Mouse (Mus musculus) spleen, postnatal 4 days (tissue): Measurements from ENCODE around the gene Stum.

Experiments used
- DNase-seq, 2 experiments: peaks; one replicate each; pipeline ENCODE4 v3.0.0; 2022; ENCODE audit warnings: low spot score in 2 of 2

Stum gene

DNA sequence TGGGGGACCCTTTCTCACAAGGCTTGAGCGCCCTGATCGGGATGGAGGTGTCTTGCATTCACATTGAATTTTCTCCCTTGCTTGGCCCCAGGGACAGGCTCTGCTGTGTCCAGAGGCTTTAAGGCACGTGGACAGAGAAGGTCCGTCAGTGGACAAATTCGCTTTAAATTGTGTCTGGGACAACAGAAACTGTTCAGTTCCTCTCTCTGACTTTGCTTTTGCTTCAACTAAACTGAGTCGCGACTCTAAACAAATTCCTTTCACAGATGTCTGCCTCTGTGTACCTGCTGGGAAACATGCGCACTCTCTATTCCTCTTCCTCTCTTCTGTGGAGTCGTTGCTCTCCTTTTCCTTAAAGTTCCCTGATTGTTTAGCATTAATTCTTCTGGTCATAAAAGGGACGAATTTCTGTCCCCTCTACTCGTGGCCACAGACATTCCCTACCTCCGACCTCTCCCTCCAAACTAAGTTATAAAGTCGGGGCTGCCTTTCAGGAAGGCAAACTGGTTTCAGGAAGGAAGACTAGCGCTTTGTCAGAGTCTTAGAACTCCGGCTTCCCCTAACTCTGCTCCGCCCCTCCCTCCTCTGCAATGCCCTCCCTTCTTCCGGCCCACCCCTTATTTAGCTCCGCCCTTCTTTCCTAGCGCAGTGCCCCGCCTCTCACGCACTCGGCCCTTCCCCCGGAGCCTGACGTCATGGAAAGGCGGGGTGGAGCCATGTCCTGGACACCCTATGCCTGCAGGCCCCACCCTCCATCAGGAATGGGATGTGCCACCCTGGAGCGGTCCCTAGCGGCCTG lies 96.2 kb downstream of the Stum start:
- peak; percentile 97 for DNase-seq

DNA sequence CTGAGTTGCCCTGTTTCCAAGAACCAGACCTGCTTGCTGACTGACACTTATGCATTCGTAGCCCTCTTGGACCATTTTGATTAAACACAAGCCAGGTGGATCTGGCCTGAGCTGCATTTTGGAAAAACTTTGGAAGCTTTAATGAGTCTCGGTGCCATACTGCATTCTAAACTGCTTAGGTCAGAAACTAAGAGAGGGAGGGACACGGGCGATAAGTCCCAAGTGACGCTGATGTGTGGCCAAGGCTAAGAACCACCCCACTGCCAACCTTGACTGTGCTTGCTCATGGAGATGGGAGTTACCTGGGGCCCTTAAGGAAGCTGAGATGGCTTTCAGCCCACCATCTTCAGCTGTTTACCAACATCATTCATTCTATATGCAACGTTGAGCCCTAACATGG lies 98.0 kb downstream of the Stum start:
- no peak for DNase-seq

DNA sequence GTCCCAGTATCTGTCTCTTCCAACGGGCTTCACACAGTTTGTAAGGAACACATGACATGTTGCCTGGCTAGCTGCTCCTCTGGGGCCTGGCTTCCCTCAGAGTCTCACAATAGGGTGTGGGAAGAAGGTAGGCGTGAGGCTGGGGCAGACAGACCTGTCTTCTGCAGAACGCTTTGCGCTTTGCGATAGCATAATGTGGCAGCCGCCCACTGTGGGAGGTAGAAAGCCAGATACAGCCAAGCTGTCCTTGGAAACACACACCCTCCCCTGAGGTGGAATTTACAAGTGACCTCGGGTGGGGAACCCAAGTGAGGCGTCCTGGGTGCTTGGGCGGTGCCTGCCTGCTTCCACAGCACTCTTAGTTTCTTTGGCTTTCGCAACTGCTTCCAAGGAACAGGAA lies 98.8 kb downstream of the Stum start:
- no peak for DNase-seq

DNA sequence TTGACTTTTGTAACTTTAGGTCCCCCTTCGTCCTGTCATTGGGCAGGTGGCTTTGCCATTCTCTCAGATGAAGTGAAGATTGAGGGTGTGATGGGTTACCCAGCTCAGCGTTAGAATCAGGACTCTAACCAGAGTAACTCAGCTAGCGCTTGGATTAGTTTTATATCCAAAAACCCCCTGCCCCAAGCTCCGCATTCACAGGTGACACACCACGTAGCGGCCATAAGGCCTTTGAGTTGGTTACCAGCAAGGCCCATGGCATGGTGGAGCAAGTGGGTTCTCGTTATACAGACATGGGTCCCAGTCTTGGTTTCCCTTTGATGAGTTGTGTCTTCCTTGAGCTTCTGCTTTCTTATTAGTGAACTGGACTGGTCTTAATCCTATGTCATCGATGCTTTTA lies 99.4 kb downstream of the Stum start:
- DNase-seq, result no peak
